Mouse (Mus musculus): Measurements from ENCODE around the gene Cyp11a1. TPM values are rescaled to one million over a fixed set of nuclear protein-coding genes. Genes with fewer than 3 reads are reported as not detected.

Gene Cyp11a1
- polyA plus RNA-seq, 1 experiment from 2014 or later: 0.38 TPM

- H3K27me3 ChIP-seq: no peaks in the 10 kb centered on the region
- H3K27ac ChIP-seq: no peak overlapping the region
- no peaks in the 10 kb centered on the region; the same call in 1 of the 2 replicates for H3K4me1 ChIP-seq (replicated peaks)
- WGBS: 87% methylated on average over 12 of the region's 12 CpGs
- no peak overlapping the region for H3K9ac ChIP-seq (replicated peaks)
- H3K9me3 ChIP-seq: no peaks in the 10 kb centered on the region
- H3K36me3 ChIP-seq: peaks cover 14% of the 10 kb centered on the region
- H3K4me2 ChIP-seq (replicated peaks): no peak overlapping the region
- no peak overlapping the region for H3K4me3 ChIP-seq (replicated peaks)
- no peak for ATAC-seq
Measured at GRCm38 (mm10) chr9:57965281-57966185, 40.7 kb upstream of the Cyp11a1 start.

- no peaks in the 10 kb centered on the region; the same call in 1 of the 2 replicates for H3K4me1 ChIP-seq (replicated peaks)
- no peak overlapping the region for H3K27ac ChIP-seq
- 80% methylated on average over 14 of the region's 14 CpGs for WGBS
- H3K36me3 ChIP-seq: no peaks in the 10 kb centered on the region
- H3K4me2 ChIP-seq (replicated peaks): no peak overlapping the region
- H3K9ac ChIP-seq (replicated peaks): no peak overlapping the region
- H3K9me3 ChIP-seq: no peaks in the 10 kb centered on the region
- no peaks in the 10 kb centered on the region for H3K27me3 ChIP-seq
- no peak overlapping the region for H3K4me3 ChIP-seq (replicated peaks)
- no peak for ATAC-seq
Measured at GRCm38 (mm10) chr9:57967237-57967960, 38.8 kb upstream of the Cyp11a1 start.

- Histone ChIP-seq H3K4me2 (replicated peaks) (no peak overlapping the region), H3K9ac (replicated peaks) (no peak overlapping the region), H3K4me1 (replicated peaks) (no peaks in the 10 kb centered on the region; the same call in 1 of the 2 replicates), H3K4me3 (replicated peaks) (no peak overlapping the region), H3K27ac (no peak overlapping the region), H3K9me3 (no peaks in the 10 kb centered on the region), H3K27me3 (no peaks in the 10 kb centered on the region), H3K36me3 (no peaks in the 10 kb centered on the region)
- 86% methylated on average over 9 of the region's 9 CpGs for WGBS
- ATAC-seq: no peak
Measured at GRCm38 (mm10) chr9:57968166-57968771, 37.9 kb upstream of the Cyp11a1 start.

- no peak overlapping the region for H3K4me2 ChIP-seq (replicated peaks)
- ATAC-seq: no peak
- no peaks in the 10 kb centered on the region for H3K27me3 ChIP-seq
- H3K4me1 ChIP-seq (replicated peaks): no peaks in the 10 kb centered on the region; the same call in 1 of the 2 replicates
- no peaks in the 10 kb centered on the region for H3K36me3 ChIP-seq
- WGBS: 89% methylated on average over 8 of the region's 8 CpGs
- no peak overlapping the region for H3K27ac ChIP-seq
- no peaks in the 10 kb centered on the region for H3K9me3 ChIP-seq
- H3K4me3 ChIP-seq (replicated peaks): no peak overlapping the region
- H3K9ac ChIP-seq (replicated peaks): no peak overlapping the region
Measured at GRCm38 (mm10) chr9:57968783-57969542, 37.2 kb upstream of the Cyp11a1 start.

- ATAC-seq: no peak; the same call in 1 of the 2 replicates
- no peak overlapping the region for H3K27ac ChIP-seq
- no peak overlapping the region for H3K9ac ChIP-seq (replicated peaks)
- H3K4me3 ChIP-seq (replicated peaks): no peak overlapping the region
- 76% methylated on average over 11 of the region's 11 CpGs for WGBS
- no peaks in the 10 kb centered on the region for H3K4me1 ChIP-seq (replicated peaks)
- H3K4me2 ChIP-seq (replicated peaks): no peak overlapping the region
- H3K27me3 ChIP-seq: no peaks in the 10 kb centered on the region
- H3K36me3 ChIP-seq: no peaks in the 10 kb centered on the region
- no peaks in the 10 kb centered on the region for H3K9me3 ChIP-seq
Measured at GRCm38 (mm10) chr9:57969736-57970495, 36.3 kb upstream of the Cyp11a1 start.

- H3K27me3 ChIP-seq: no peaks in the 10 kb centered on the region
- H3K9ac ChIP-seq (replicated peaks): no peak overlapping the region
- H3K36me3 ChIP-seq: no peaks in the 10 kb centered on the region
- no peak for ATAC-seq
- H3K9me3 ChIP-seq: no peaks in the 10 kb centered on the region
- no peak overlapping the region for H3K27ac ChIP-seq
- no peak overlapping the region for H3K4me3 ChIP-seq (replicated peaks)
- no peak overlapping the region for H3K4me2 ChIP-seq (replicated peaks)
- H3K4me1 ChIP-seq (replicated peaks): no peaks in the 10 kb centered on the region
- 92% methylated on average over 5 of the region's 5 CpGs for WGBS
Measured at GRCm38 (mm10) chr9:57971413-57971812, 34.8 kb upstream of the Cyp11a1 start.

GRCm38 (mm10) chr9:57972141-57972591 is 34.0 kb upstream of the Cyp11a1 start:
- Histone ChIP-seq H3K4me2 (replicated peaks) (no peak overlapping the region), H3K27ac (no peak overlapping the region), H3K36me3 (no peaks in the 10 kb centered on the region), H3K4me1 (replicated peaks) (no peaks in the 10 kb centered on the region), H3K27me3 (no peaks in the 10 kb centered on the region), H3K9me3 (no peaks in the 10 kb centered on the region), H3K9ac (replicated peaks) (no peak overlapping the region), H3K4me3 (replicated peaks) (no peak overlapping the region)
- 79% methylated on average over 9 of the region's 9 CpGs for WGBS
- ATAC-seq: no peak

GRCm38 (mm10) chr9:57972776-57973439 is 33.3 kb upstream of the Cyp11a1 start:
- WGBS: 72% methylated on average over 9 of the region's 9 CpGs
- no peak for ATAC-seq

GRCm38 (mm10) chr9:57973440-57974066 is 32.7 kb upstream of the Cyp11a1 start:
- Histone ChIP-seq H3K4me3 (replicated peaks) (no peak overlapping the region), H3K27me3 (no peaks in the 10 kb centered on the region), H3K36me3 (no peaks in the 10 kb centered on the region), H3K9ac (replicated peaks) (no peak overlapping the region), H3K27ac (no peak overlapping the region), H3K4me1 (replicated peaks) (no peaks in the 10 kb centered on the region), H3K9me3 (no peaks in the 10 kb centered on the region), H3K4me2 (replicated peaks) (no peak overlapping the region)
- no peak for ATAC-seq
- 84% methylated on average over 6 of the region's 6 CpGs for WGBS

More at GRCm38 (mm10) chr9:57972776-57973439, 33.3 kb upstream of the Cyp11a1 start:
- no peak overlapping the region for H3K27ac ChIP-seq
- H3K36me3 ChIP-seq: no peaks in the 10 kb centered on the region
- no peaks in the 10 kb centered on the region for H3K9me3 ChIP-seq
- no peak overlapping the region for H3K4me2 ChIP-seq (replicated peaks)
- H3K27me3 ChIP-seq: no peaks in the 10 kb centered on the region
- no peaks in the 10 kb centered on the region for H3K4me1 ChIP-seq (replicated peaks)
- H3K9ac ChIP-seq (replicated peaks): no peak overlapping the region
- H3K4me3 ChIP-seq (replicated peaks): no peak overlapping the region

GRCm38 (mm10) chr9:57974221-57974620 is 32.0 kb upstream of the Cyp11a1 start:
- Histone ChIP-seq H3K4me1 (replicated peaks) (no peaks in the 10 kb centered on the region), H3K9ac (replicated peaks) (no peak overlapping the region), H3K27ac (no peak overlapping the region), H3K4me2 (replicated peaks) (no peak overlapping the region), H3K36me3 (no peaks in the 10 kb centered on the region), H3K27me3 (no peaks in the 10 kb centered on the region), H3K4me3 (replicated peaks) (no peak overlapping the region), H3K9me3 (no peaks in the 10 kb centered on the region)
- 81% methylated on average over 5 of the region's 5 CpGs for WGBS
- no peak for ATAC-seq
